Mouse (Mus musculus) lung, postnatal 0 days (tissue): Measurements from ENCODE around the gene Fem1a. TPM values are rescaled to one million over a fixed set of nuclear protein-coding genes. Genes with fewer than 3 reads are reported as not detected.
A peak's percentile ranks its signal among the peaks of the same experiment; 100 is the strongest.
"Not testable (repeated sequence)": the region's sequence is repeated elsewhere in the genome, so short reads cannot be mapped to it uniquely, and the experiment has no call there.

ENCODE experiments used
- ATAC-seq: fragments of 200-750 bp; cut with Nextera tagmentation; 2 replicates; pipeline ENCODE4 v1.8.0; 2017; ENCODE audit warnings: moderate library complexity
- DNase-seq: peaks from one replicate; pipeline ENCODE4 v3.0.0-alpha.2; 2016; ENCODE audit warnings: low spot score
- H3K27ac ChIP-seq: fragments of 300-500 bp; sonication (generic); 2 replicates; pipeline ENCODE4 v1.5.1; 2014; ENCODE audit warnings: antibody characterized with exemption, mild to moderate bottlenecking, low read length, mixed read lengths
- H3K27me3 ChIP-seq: fragments of 300-500 bp; sonication (generic); replicated peaks from 2 replicates; pipeline ENCODE4 v1.6.1; 2014; ENCODE audit warnings: low read length, mixed read lengths; ENCODE audit not compliant: insufficient read depth
- H3K36me3 ChIP-seq: fragments of 300-500 bp; sonication (generic); 2 replicates; pipeline ENCODE4 v1.6.1; 2014; ENCODE audit warnings: low read length, mixed read lengths; ENCODE audit not compliant: insufficient read depth
- H3K4me1 ChIP-seq: fragments of 300-500 bp; sonication (generic); 2 replicates; pipeline ENCODE4 v1.6.1; 2014; ENCODE audit warnings: antibody characterized with exemption, low read depth, low read length, mixed read lengths; ENCODE audit not compliant: insufficient read depth
- H3K4me2 ChIP-seq: fragments of 300-500 bp; sonication (generic); replicated peaks from 2 replicates; pipeline ENCODE4 v1.6.1; 2014; ENCODE audit warnings: low read depth, mild to moderate bottlenecking, low read length, moderate library complexity, mixed read lengths
- H3K4me3 ChIP-seq: fragments of 300-500 bp; sonication (generic); 2 replicates; pipeline ENCODE4 v1.5.1; 2014; ENCODE audit warnings: low read depth, low read length
- H3K9ac ChIP-seq: fragments of 300-500 bp; sonication (generic); replicated peaks from 2 replicates; pipeline ENCODE4 v1.6.1; 2014; ENCODE audit warnings: low read depth, mild to moderate bottlenecking
- H3K9me3 ChIP-seq: fragments of 300-500 bp; sonication (generic); 2 replicates; pipeline ENCODE4 v1.6.1; 2016; ENCODE audit warnings: low read length, mixed read lengths
- CTCF ChIP-seq: IDR thresholded peaks from 2 replicates; pipeline ENCODE4 v1.5.1; 2016; ENCODE audit warnings: antibody characterized with exemption, mild to moderate bottlenecking
- EP300 ChIP-seq: IDR thresholded peaks from 2 replicates; pipeline ENCODE4 v1.6.1; 2016; ENCODE audit warnings: antibody characterized with exemption, mild to moderate bottlenecking, control low read depth
- WGBS: fragments of 180-500 bp; shearing (Covaris S2); extraction: QIAGEN DNeasy Blood & Tissue Kit; methylation state at CpG from one replicate; pipeline ENCODE4 v1.1.7; 2014; 5-methylcytosine and 5-hydroxymethylcytosine counted together
- polyA plus RNA-seq: library from polyadenylated mRNA; unstranded; fragments of >200 nt; fragmentation: Nextera tagmentation; extraction: Ambion mirVana; gene quantifications from 2 replicates; pipeline ENCODE4 v1.2.1, GENCODE M21; 2015

Gene Fem1a
- polyA plus RNA-seq, 1 experiment from 2014 or later: 8.4 TPM

GRCm38 (mm10) chr17:56251136-56251829 is 5.3 kb upstream of the Fem1a start:
- Histone ChIP-seq H3K9ac (no peak overlapping the region), H3K4me2 (no peak overlapping the region), H3K27me3 (no peaks in the 10 kb centered on the region), H3K4me3 (no peak overlapping the region), H3K36me3 (no peaks in the 10 kb centered on the region), H3K27ac (peak overlapping the region; percentile 22), H3K4me1 (no peaks in the 10 kb centered on the region), H3K9me3 (no peaks in the 10 kb centered on the region)
- ATAC-seq (peak; percentile 65), DNase-seq (peak; percentile 92)
- WGBS: 14% methylated on average over 6 of the region's 6 CpGs
- TF ChIP-seq EP300 (no peak), CTCF (peak; percentile 79)

GRCm38 (mm10) chr17:56254695-56255094 is 1.9 kb upstream of the Fem1a start:
- Histone ChIP-seq H3K27ac (no peak overlapping the region), H3K4me1 (peaks cover 3% of the 10 kb centered on the region; the same call in 1 of the 2 replicates), H3K4me2 (no peak overlapping the region), H3K9ac (no peak overlapping the region), H3K27me3 (no peaks in the 10 kb centered on the region), H3K4me3 (no peak overlapping the region), H3K9me3 (no peaks in the 10 kb centered on the region), H3K36me3 (peaks cover 5% of the 10 kb centered on the region; the same call in 1 of the 2 replicates)
- WGBS: 75% methylated on average over 4 of the region's 4 CpGs
- no peak for DNase-seq
- no peak for TF ChIP-seq EP300
- no peak for ATAC-seq

- H3K4me1 ChIP-seq: peaks cover 3% of the 10 kb centered on the region; the same call in 1 of the 2 replicates
- no peak overlapping the region for H3K27ac ChIP-seq
- H3K9ac ChIP-seq: no peak overlapping the region
- H3K4me3 ChIP-seq: no peak overlapping the region
- no peak for ATAC-seq
- H3K4me2 ChIP-seq: 0 out of 2 replicates have a peak overlapping the region, but pooled peaks have one; percentile 8
- DNase-seq: no peak
- TF ChIP-seq EP300 (no peak), CTCF (no peak)
- no peaks in the 10 kb centered on the region for H3K27me3 ChIP-seq
- peaks cover 12% of the 10 kb centered on the region for H3K36me3 ChIP-seq
- no peaks in the 10 kb centered on the region for H3K9me3 ChIP-seq
- 15% methylated on average over 9 of the region's 9 CpGs for WGBS
Measured at GRCm38 (mm10) chr17:56255429-56255828, 1.2 kb upstream of the Fem1a start.

- Histone ChIP-seq H3K9ac (no peak overlapping the region), H3K4me3 (peak overlapping the region; percentile 61), H3K36me3 (peaks cover 13% of the 10 kb centered on the region), H3K4me1 (peaks cover 3% of the 10 kb centered on the region; the same call in 1 of the 2 replicates), H3K4me2 (peak overlapping the region; percentile 90), H3K9me3 (no peaks in the 10 kb centered on the region), H3K27me3 (no peaks in the 10 kb centered on the region), H3K27ac (peak overlapping the region; percentile 96)
- WGBS: under 1% methylated on average over 32 of the region's 32 CpGs
- DNase-seq: peak; percentile 100
- TF ChIP-seq CTCF (peak; percentile 98), EP300 (no peak)
- peak; percentile 93 for ATAC-seq
Measured at GRCm38 (mm10) chr17:56255863-56256238, 759 bp upstream of the Fem1a start.

- H3K9ac ChIP-seq: peak overlapping the region; percentile 51
- H3K27me3 ChIP-seq: no peaks in the 10 kb centered on the region
- H3K36me3 ChIP-seq: peaks cover 13% of the 10 kb centered on the region
- H3K9me3 ChIP-seq: no peaks in the 10 kb centered on the region
- H3K4me3 ChIP-seq: peak overlapping the region; percentile 61
- H3K4me1 ChIP-seq: peaks cover 3% of the 10 kb centered on the region; the same call in 1 of the 2 replicates
- H3K4me2 ChIP-seq: peak overlapping the region; percentile 90
- ATAC-seq (peak; percentile 0; the same call in 1 of the 2 replicates), DNase-seq (no peak)
- H3K27ac ChIP-seq: peak overlapping the region; percentile 96
- 7% methylated on average over 48 of the region's 58 CpGs for WGBS
- TF ChIP-seq CTCF (no peak; the same call in 1 of the 2 replicates), EP300 (no peak)
Measured at GRCm38 (mm10) chr17:56257181-56257894, 728 bp downstream of the Fem1a start.

GRCm38 (mm10) chr17:56258269-56258668 is 1.7 kb downstream of the Fem1a start:
- not testable (repeated sequence) for ATAC-seq, DNase-seq, H3K9me3 ChIP-seq, H3K4me3 ChIP-seq, H3K27ac ChIP-seq, H3K4me2 ChIP-seq, H3K9ac ChIP-seq, H3K27me3 ChIP-seq, H3K4me1 ChIP-seq
- 92% methylated on average over 19 of the region's 19 CpGs for WGBS
- peaks cover 13% of the 10 kb centered on the region for H3K36me3 ChIP-seq

- 49% methylated on average over 2 of the region's 2 CpGs for WGBS
- H3K4me3 ChIP-seq, H3K27me3 ChIP-seq, H3K4me1 ChIP-seq, H3K27ac ChIP-seq, H3K4me2 ChIP-seq, H3K9ac ChIP-seq, H3K9me3 ChIP-seq, ATAC-seq, DNase-seq: not testable (repeated sequence)
- H3K36me3 ChIP-seq: peaks cover 13% of the 10 kb centered on the region
Measured at GRCm38 (mm10) chr17:56258812-56259211, 2.2 kb downstream of the Fem1a start.
